Mouse (Mus musculus): Measurements from ENCODE around the gene Sh3bgrl2.

DNA sequence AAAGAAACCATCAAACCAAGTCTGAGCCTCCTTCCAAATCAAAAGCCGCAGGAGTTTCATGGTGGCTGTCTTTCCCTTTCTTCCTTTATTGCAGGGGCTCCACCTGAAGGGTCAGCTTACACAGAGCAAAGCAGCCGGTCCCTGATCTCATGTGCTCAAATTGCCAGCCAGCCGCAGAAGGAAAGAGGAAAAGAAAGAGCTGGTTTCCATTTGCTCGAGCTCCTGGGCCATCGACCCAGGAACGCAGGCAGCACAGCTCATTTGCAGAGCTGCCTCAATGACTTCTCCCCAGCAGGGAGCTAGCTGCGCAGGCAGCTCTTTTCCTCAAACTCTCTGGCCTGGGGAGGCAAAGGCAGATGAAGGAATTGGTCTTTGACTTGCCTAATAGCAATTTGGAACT is 87.9 kb downstream of the Sh3bgrl2 start:
- TF ChIP-seq CTCF (IDR thresholded peaks at IDR 0.05; ENCODE audit: insufficient read depth, low read depth, low read length) (no peak), POLR2A (IDR thresholded peaks at IDR 0.05; ENCODE audit: insufficient read depth, low read depth, low read length) (no peak)

Measured in olfactory bulb, adult 2 months (tissue).